Mouse (Mus musculus) adrenal gland, adult 18-20 months (tissue): ENCODE measurements around the gene Tldc1. TPM values are rescaled to one million over a fixed set of nuclear protein-coding genes. Genes with fewer than 3 reads are reported as not detected.

Experiments used
- DNase-seq, 2 experiments: peaks; one replicate each; pipeline ENCODE4 v3.0.0; 2021 to 2022; ENCODE audit warnings: low spot score in 2 of 2
- total RNA-seq, 2 experiments: library from RNA; stranded (reverse); gene quantifications; 1 replicate in 1 of 2; 2 replicates in 1 of 2; pipeline ENCODE4 v1.2.3; 2021

Tldc1 gene
- total RNA-seq, 2 experiments from 2014 or later: 8.4 to 9.7 TPM

- no peak for DNase-seq
These were observed 46.1 kb downstream of the Tldc1 start for GRCm38 (mm10) chr8:119732072-119732471.

- no peak for DNase-seq
These were observed 49.8 kb downstream of the Tldc1 start for GRCm38 (mm10) chr8:119728351-119728895.

GRCm38 (mm10) chr8:119727093-119727492 lies 51.1 kb downstream of the Tldc1 start:
- DNase-seq: no peak

GRCm38 (mm10) chr8:119724596-119724995 lies 53.6 kb downstream of the Tldc1 start:
- no peak for DNase-seq

- no peak for DNase-seq
These were observed 54.5 kb downstream of the Tldc1 start for GRCm38 (mm10) chr8:119723676-119724075.

GRCm38 (mm10) chr8:119722348-119722747 lies 55.9 kb downstream of the Tldc1 start:
- DNase-seq: no peak

- peak in 1 of 2 experiments; percentile 28 for DNase-seq
These were observed 59.2 kb downstream of the Tldc1 start for GRCm38 (mm10) chr8:119719011-119719501.

- DNase-seq: no peak
These were observed 60.5 kb downstream of the Tldc1 start for GRCm38 (mm10) chr8:119717765-119718164.

- DNase-seq: no peak
These were observed 61.4 kb downstream of the Tldc1 start for GRCm38 (mm10) chr8:119716730-119717299.

- peak in 1 of 2 experiments; percentile 51 for DNase-seq
These were observed 63.0 kb downstream of the Tldc1 start for GRCm38 (mm10) chr8:119715221-119715620.

- DNase-seq: no peak
These were observed 64.8 kb downstream of the Tldc1 start for GRCm38 (mm10) chr8:119713421-119713820.

GRCm38 (mm10) chr8:119712226-119712625 lies 66.0 kb downstream of the Tldc1 start:
- no peak for DNase-seq

Other genes starting within 250 kb of the Tldc1 start
- 10 to 100 TPM; 74.1 to 93.5 TPM for gene Mbtps1, start 219.7 kb downstream of the Tldc1 start, total RNA-seq
- gene Hsdl1, start 203.2 kb downstream of the Tldc1 start, total RNA-seq: 10 to 100 TPM; 22.3 to 45.4 TPM
- gene Dnaaf1, start 203.2 kb downstream of the Tldc1 start, total RNA-seq: not detected
- 10 to 100 TPM; 11.9 to 15.5 TPM for gene Taf1c, start 173.2 kb downstream of the Tldc1 start, total RNA-seq
- gene Adad2, start 165.7 kb downstream of the Tldc1 start, total RNA-seq: not detected
- gene Kcng4, start 142.7 kb downstream of the Tldc1 start, total RNA-seq: under 1 TPM; 0.60 to 0.61 TPM
- gene Wfdc1, start 112.1 kb downstream of the Tldc1 start, total RNA-seq: 10 to 100 TPM in 1 of 2 experiments, 1 to 10 TPM in 1; 8.9 to 12.2 TPM
- gene Atp2c2, start 78.4 kb downstream of the Tldc1 start, total RNA-seq: under 1 TPM; 0.13 to 0.56 TPM
- gene Cotl1, start 62.1 kb upstream of the Tldc1 start, total RNA-seq: 10 to 100 TPM; 43.6 to 52.1 TPM
- gene Klhl36, start 83.8 kb upstream of the Tldc1 start, total RNA-seq: 1 to 10 TPM; 4.9 to 5.8 TPM
- gene Usp10, start 131.9 kb upstream of the Tldc1 start, total RNA-seq: 100 to 1,000 TPM; 114 to 127 TPM
- 1 to 10 TPM; 1.3 to 8.5 TPM for gene Gm20388, start 132.4 kb upstream of the Tldc1 start, total RNA-seq
- 10 to 100 TPM in 1 of 2 experiments, 1 to 10 TPM in 1; 9.5 to 12.8 TPM for gene Crispld2, start 214.0 kb upstream of the Tldc1 start, total RNA-seq